Mouse (Mus musculus) c-Kit-positive CD71-positive TER-119-negative erythroid progenitor cells, embryonic 14.5 days (primary cell): Measurements from ENCODE around the gene Defa21.
"Not testable (repeated sequence)": the region's sequence is repeated elsewhere in the genome, so short reads cannot be mapped to it uniquely, and the experiment has no call there.

ENCODE experiments used
- DNase-seq: peaks from one replicate; pipeline ENCODE4 v3.0.0-alpha.2; 2013; ENCODE audit warnings: low read depth

Gene Defa21

GRCm38 (mm10) chr8:21025245-21025644 lies at the start of gene Defa21:
Gene Defa21, plus strand, starts transcription at chr8:21025545.
- DNase-seq, result not testable (repeated sequence)

- DNase-seq, result no peak
Observed at GRCm38 (mm10) chr8:20979846-20980245, 45.5 kb upstream of the Defa21 start.

DNA sequence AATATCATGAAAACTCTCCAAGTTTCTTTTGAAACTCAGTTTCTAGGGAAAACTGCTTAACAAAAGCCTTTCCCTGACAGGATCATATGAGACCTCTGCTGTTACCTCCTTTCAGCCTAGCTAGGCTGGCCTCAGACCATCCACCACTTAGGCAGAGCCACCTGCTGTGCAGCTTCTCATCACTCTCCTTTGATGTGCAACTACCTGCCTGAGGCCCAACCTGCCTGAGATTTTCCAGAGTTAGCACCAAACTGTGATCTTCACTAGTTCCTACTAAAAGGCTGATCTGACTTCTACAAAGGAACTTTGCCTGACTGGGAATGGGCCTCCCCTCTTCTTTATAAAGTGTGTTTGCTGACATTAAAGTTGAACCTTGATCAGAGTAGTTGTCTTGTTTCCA lies 31.3 kb upstream of the Defa21 start:
- not testable (repeated sequence) for DNase-seq

- DNase-seq, result no peak
Observed at GRCm38 (mm10) chr8:20996776-20997175, 28.6 kb upstream of the Defa21 start.

DNA sequence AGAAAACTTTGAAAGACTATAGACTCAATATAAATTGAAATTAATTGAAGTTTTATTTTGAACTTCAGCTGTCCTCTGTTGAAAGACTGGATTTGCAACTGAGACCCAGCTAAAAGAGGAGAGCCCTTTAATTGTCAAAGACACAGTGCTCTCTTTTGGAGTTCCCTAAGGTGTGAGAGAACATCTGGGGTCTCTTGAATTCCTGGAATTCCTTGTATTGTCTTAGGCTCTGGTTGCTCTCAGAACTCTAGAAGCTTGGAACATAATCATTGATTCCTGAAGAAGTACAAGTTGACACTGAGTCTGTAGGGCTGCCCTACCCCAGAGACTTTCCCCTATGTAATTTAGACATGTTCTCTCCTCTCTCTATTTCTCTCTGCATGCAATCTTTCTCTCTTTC lies 28.1 kb upstream of the Defa21 start:
- no peak for DNase-seq

- no peak for DNase-seq
Observed at GRCm38 (mm10) chr8:21001171-21001570, 24.2 kb upstream of the Defa21 start.

DNA sequence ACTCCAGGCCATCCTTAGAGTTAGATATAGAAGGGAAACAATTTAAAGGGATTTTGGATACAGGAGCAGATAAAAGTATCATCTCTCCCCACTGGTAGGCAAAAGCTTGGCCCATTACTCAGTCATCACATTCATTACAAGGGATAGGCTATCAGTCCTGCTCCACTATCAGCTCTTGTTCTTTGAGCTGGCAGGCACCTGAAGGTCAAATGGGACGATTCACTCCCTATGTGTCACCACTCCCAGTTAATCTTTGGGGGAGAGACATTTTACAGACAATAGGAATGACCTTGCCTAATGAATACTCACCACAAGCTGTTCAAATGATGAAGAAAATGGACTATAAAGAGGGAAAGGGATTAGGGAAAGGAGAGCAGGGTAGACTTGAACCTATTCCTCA lies 18.5 kb upstream of the Defa21 start:
- no peak for DNase-seq

GRCm38 (mm10) chr8:21008578-21008977 lies 16.8 kb upstream of the Defa21 start:
- not testable (repeated sequence) for DNase-seq

DNA sequence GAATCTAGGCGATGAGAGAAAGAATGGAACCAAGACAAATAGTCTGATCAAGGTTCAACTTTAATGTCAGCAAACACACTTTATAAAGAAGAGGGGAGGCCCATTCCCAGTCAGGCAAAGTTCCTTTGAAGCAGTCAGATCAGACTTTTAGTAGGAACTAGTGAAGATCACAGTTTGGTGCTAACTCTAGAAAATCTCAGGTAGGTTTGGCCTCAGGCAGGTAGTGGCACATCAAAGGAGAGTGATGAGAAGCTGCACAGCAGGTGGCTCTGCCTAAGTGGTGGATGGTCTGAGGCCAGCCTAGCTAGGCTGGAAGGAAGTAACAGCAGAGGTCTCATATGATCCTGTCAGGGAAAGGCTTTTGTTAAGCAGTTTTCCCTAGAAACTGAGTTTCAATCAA lies 14.8 kb upstream of the Defa21 start:
- not testable (repeated sequence) for DNase-seq

- DNase-seq, result not testable (repeated sequence)
Observed at GRCm38 (mm10) chr8:21054747-21055146, 29.4 kb downstream of the Defa21 start, which contains the start of gene Defa23. Gene Defa23, plus strand, starts transcription at chr8:21055047.

- DNase-seq, result not testable (repeated sequence)
Observed at GRCm38 (mm10) chr8:21064738-21065137, 39.4 kb downstream of the Defa21 start, which contains the start of gene Defa35. Gene Defa35, plus strand, starts transcription at chr8:21065038.
